Mouse (Mus musculus): ENCODE measurements around the gene Gm11627.

DNA sequence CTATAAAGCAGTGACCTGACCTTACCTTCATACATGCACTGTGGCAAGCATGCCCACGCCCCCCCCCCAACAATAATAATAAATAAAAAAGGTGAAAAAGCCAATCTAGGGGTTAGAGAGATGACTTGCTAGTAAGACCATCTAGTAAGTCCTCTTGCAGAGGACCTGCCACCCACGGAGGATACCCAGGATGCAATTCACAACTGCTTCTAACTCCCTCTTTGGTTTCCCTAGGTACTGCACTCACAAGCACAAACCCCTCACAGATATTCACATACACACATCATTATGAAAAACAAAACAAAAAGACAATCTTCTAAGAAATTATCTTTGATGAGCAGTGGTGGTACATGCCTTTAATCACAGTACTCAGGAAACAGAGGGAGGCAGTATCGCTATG lies 27.2 kb downstream of the Gm11627 start:
- no peak for TF ChIP-seq TCF12 (IDR thresholded peaks at IDR 0.05; ENCODE audit: insufficient read depth, poor library complexity, severe bottlenecking)
- no peak for TF ChIP-seq USF1 (IDR thresholded peaks at IDR 0.05; ENCODE audit: low read depth)
- no peak for TF ChIP-seq POLR2A (IDR thresholded peaks at IDR 0.05; ENCODE audit: insufficient read length, low read depth)
- no peak for TF ChIP-seq POLR2AphosphoS2 (IDR thresholded peaks at IDR 0.05; ENCODE audit: insufficient read length, low read depth)

Data from myocyte (in vitro differentiated cells).